Mouse (Mus musculus): ENCODE measurements around the gene Kcnh1. TPM values are rescaled to one million over a fixed set of nuclear protein-coding genes. Genes with fewer than 3 reads are reported as not detected.

The Kcnh1 gene
- polyA plus RNA-seq, 1 experiment from 2014 or later: 0.94 TPM

- no peaks in the 10 kb centered on the region for H3K36me3 ChIP-seq
- H3K4me1 ChIP-seq: no peaks in the 10 kb centered on the region
- H3K9me3 ChIP-seq: no peaks in the 10 kb centered on the region
- 84% methylated on average over 7 of the region's 7 CpGs for WGBS
- H3K27ac ChIP-seq (replicated peaks): no peak overlapping the region
- no peak for ATAC-seq (ENCODE audit: low FRiP score, low read depth)
- no peak overlapping the region for H3K4me2 ChIP-seq (replicated peaks)
- no peak overlapping the region for H3K9ac ChIP-seq (replicated peaks)
- no peaks in the 10 kb centered on the region for H3K27me3 ChIP-seq
- H3K4me3 ChIP-seq: no peak overlapping the region
Observed at GRCm38 (mm10) chr1:192391041-192391440, 200.5 kb downstream of the Kcnh1 start.

GRCm38 (mm10) chr1:192392232-192392631, 201.7 kb downstream of the Kcnh1 start:
- Histone ChIP-seq H3K27ac (replicated peaks) (no peak overlapping the region), H3K36me3 (no peaks in the 10 kb centered on the region), H3K9me3 (no peaks in the 10 kb centered on the region), H3K4me2 (replicated peaks) (no peak overlapping the region), H3K9ac (replicated peaks) (no peak overlapping the region), H3K27me3 (no peaks in the 10 kb centered on the region), H3K4me3 (no peak overlapping the region), H3K4me1 (no peaks in the 10 kb centered on the region)
- WGBS: 91% methylated on average over 2 of the region's 2 CpGs
- no peak for ATAC-seq (ENCODE audit: low FRiP score, low read depth)

GRCm38 (mm10) chr1:192399667-192400490, 209.3 kb downstream of the Kcnh1 start:
- no peak for ATAC-seq (ENCODE audit: low FRiP score, low read depth)
- 78% methylated on average over 14 of the region's 14 CpGs for WGBS
- no peak overlapping the region for H3K27ac ChIP-seq (replicated peaks)

GRCm38 (mm10) chr1:192400991-192401390, 210.4 kb downstream of the Kcnh1 start:
- Histone ChIP-seq H3K9me3 (no peaks in the 10 kb centered on the region), H3K9ac (replicated peaks) (no peak overlapping the region), H3K4me1 (0 out of 2 replicates have a peak, but pooled peaks cover 2% of the 10 kb centered on the region), H3K4me3 (no peak overlapping the region), H3K4me2 (replicated peaks) (no peak overlapping the region), H3K27ac (replicated peaks) (no peak overlapping the region), H3K36me3 (no peaks in the 10 kb centered on the region), H3K27me3 (no peaks in the 10 kb centered on the region)
- no peak for ATAC-seq (ENCODE audit: low FRiP score, low read depth)
- 80% methylated on average over 4 of the region's 4 CpGs for WGBS

More at GRCm38 (mm10) chr1:192399667-192400490, 209.3 kb downstream of the Kcnh1 start:
- no peak overlapping the region for H3K4me2 ChIP-seq (replicated peaks)
- no peaks in the 10 kb centered on the region for H3K9me3 ChIP-seq
- H3K4me3 ChIP-seq: no peak overlapping the region
- H3K36me3 ChIP-seq: no peaks in the 10 kb centered on the region
- H3K27me3 ChIP-seq: no peaks in the 10 kb centered on the region
- no peak overlapping the region for H3K9ac ChIP-seq (replicated peaks)
- 0 out of 2 replicates have a peak, but pooled peaks cover 2% of the 10 kb centered on the region for H3K4me1 ChIP-seq

GRCm38 (mm10) chr1:192402911-192403704, 212.5 kb downstream of the Kcnh1 start:
- no peak overlapping the region for H3K4me2 ChIP-seq (replicated peaks)
- no peak overlapping the region for H3K27ac ChIP-seq (replicated peaks)
- 0 out of 2 replicates have a peak, but pooled peaks cover 2% of the 10 kb centered on the region for H3K4me1 ChIP-seq
- no peaks in the 10 kb centered on the region for H3K36me3 ChIP-seq
- no peak for ATAC-seq (ENCODE audit: low FRiP score, low read depth)
- no peaks in the 10 kb centered on the region for H3K27me3 ChIP-seq
- H3K9ac ChIP-seq (replicated peaks): no peak overlapping the region
- H3K9me3 ChIP-seq: no peaks in the 10 kb centered on the region
- no peak overlapping the region for H3K4me3 ChIP-seq
- 93% methylated on average over 8 of the region's 8 CpGs for WGBS

- no peak overlapping the region for H3K9ac ChIP-seq (replicated peaks)
- 85% methylated on average over 4 of the region's 4 CpGs for WGBS
Observed at GRCm38 (mm10) chr1:192405136-192405535, 214.6 kb downstream of the Kcnh1 start.

GRCm38 (mm10) chr1:192406589-192406988, 216.0 kb downstream of the Kcnh1 start:
- 86% methylated on average over 5 of the region's 5 CpGs for WGBS
- Histone ChIP-seq H3K9me3 (no peaks in the 10 kb centered on the region), H3K27ac (replicated peaks) (no peak overlapping the region), H3K36me3 (no peaks in the 10 kb centered on the region), H3K27me3 (no peaks in the 10 kb centered on the region), H3K4me3 (no peak overlapping the region), H3K4me2 (replicated peaks) (no peak overlapping the region), H3K4me1 (no peaks in the 10 kb centered on the region), H3K9ac (replicated peaks) (no peak overlapping the region)
- no peak for ATAC-seq (ENCODE audit: low FRiP score, low read depth)

More at GRCm38 (mm10) chr1:192405136-192405535, 214.6 kb downstream of the Kcnh1 start:
- Histone ChIP-seq H3K4me1 (no peaks in the 10 kb centered on the region), H3K27ac (replicated peaks) (no peak overlapping the region), H3K9me3 (no peaks in the 10 kb centered on the region), H3K36me3 (no peaks in the 10 kb centered on the region), H3K4me2 (replicated peaks) (no peak overlapping the region), H3K4me3 (no peak overlapping the region), H3K27me3 (no peaks in the 10 kb centered on the region)
- ATAC-seq (ENCODE audit: low FRiP score, low read depth): no peak

GRCm38 (mm10) chr1:192415813-192416212, 225.2 kb downstream of the Kcnh1 start:
- Histone ChIP-seq H3K36me3 (no peaks in the 10 kb centered on the region), H3K4me1 (no peaks in the 10 kb centered on the region), H3K27ac (replicated peaks) (no peak overlapping the region), H3K4me2 (replicated peaks) (no peak overlapping the region), H3K9ac (replicated peaks) (no peak overlapping the region), H3K27me3 (no peaks in the 10 kb centered on the region), H3K4me3 (no peak overlapping the region), H3K9me3 (no peaks in the 10 kb centered on the region)
- no peak for ATAC-seq (ENCODE audit: low FRiP score, low read depth)
- WGBS: 69% methylated on average over 3 of the region's 3 CpGs

- WGBS: 69% methylated on average over 9 of the region's 9 CpGs
- ATAC-seq (ENCODE audit: low FRiP score, low read depth): no peak
Observed at GRCm38 (mm10) chr1:192416241-192416821, 225.8 kb downstream of the Kcnh1 start.

GRCm38 (mm10) chr1:192419176-192419575, 228.6 kb downstream of the Kcnh1 start:
- H3K4me3 ChIP-seq: no peak overlapping the region
- 87% methylated on average over 5 of the region's 5 CpGs for WGBS
- no peak for ATAC-seq (ENCODE audit: low FRiP score, low read depth)
- no peak overlapping the region for H3K4me2 ChIP-seq (replicated peaks)
- no peak overlapping the region for H3K27ac ChIP-seq (replicated peaks)
- H3K9me3 ChIP-seq: no peaks in the 10 kb centered on the region
- no peaks in the 10 kb centered on the region for H3K27me3 ChIP-seq
- H3K9ac ChIP-seq (replicated peaks): no peak overlapping the region
- no peaks in the 10 kb centered on the region for H3K4me1 ChIP-seq
- H3K36me3 ChIP-seq: no peaks in the 10 kb centered on the region

More at GRCm38 (mm10) chr1:192416241-192416821, 225.8 kb downstream of the Kcnh1 start:
- H3K27me3 ChIP-seq: no peaks in the 10 kb centered on the region
- H3K4me3 ChIP-seq: no peak overlapping the region
- no peak overlapping the region for H3K9ac ChIP-seq (replicated peaks)
- no peak overlapping the region for H3K4me2 ChIP-seq (replicated peaks)
- H3K9me3 ChIP-seq: no peaks in the 10 kb centered on the region
- no peaks in the 10 kb centered on the region for H3K36me3 ChIP-seq
- H3K4me1 ChIP-seq: no peaks in the 10 kb centered on the region
- no peak overlapping the region for H3K27ac ChIP-seq (replicated peaks)

- H3K4me2 ChIP-seq (replicated peaks): no peak overlapping the region
- no peak for ATAC-seq (ENCODE audit: low FRiP score, low read depth)
- H3K27me3 ChIP-seq: no peaks in the 10 kb centered on the region
- H3K4me1 ChIP-seq: no peaks in the 10 kb centered on the region
- H3K9ac ChIP-seq (replicated peaks): no peak overlapping the region
- 90% methylated on average over 14 of the region's 14 CpGs for WGBS
- no peak overlapping the region for H3K4me3 ChIP-seq
- no peaks in the 10 kb centered on the region for H3K9me3 ChIP-seq
- H3K27ac ChIP-seq (replicated peaks): no peak overlapping the region
- H3K36me3 ChIP-seq: no peaks in the 10 kb centered on the region
Observed at GRCm38 (mm10) chr1:192421377-192422166, 231.0 kb downstream of the Kcnh1 start.
